Mouse (Mus musculus) stomach, postnatal 0 days (tissue): ENCODE results near the gene Itga6. TPM values are rescaled to one million over a fixed set of nuclear protein-coding genes. Genes with fewer than 3 reads are reported as not detected.

Experiments used
- ATAC-seq: fragments of 200-750 bp; cut with Nextera tagmentation; 2 replicates; pipeline ENCODE4 v1.8.0; 2017; ENCODE audit not compliant: low FRiP score, low TSS enrichment
- DNase-seq: peaks from one replicate; pipeline ENCODE4 v3.0.0-alpha.2; 2016; ENCODE audit warnings: low spot score
- H3K27ac ChIP-seq: fragments of 300-500 bp; sonication (generic); replicated peaks from 2 replicates; pipeline ENCODE4 v1.5.1; 2014; ENCODE audit warnings: mild to moderate bottlenecking, control low read depth
- H3K27me3 ChIP-seq: fragments of 300-500 bp; sonication (generic); 2 replicates; pipeline ENCODE4 v1.6.1; 2014; ENCODE audit warnings: low read length; ENCODE audit not compliant: control insufficient read depth, insufficient read depth
- H3K36me3 ChIP-seq: fragments of 300-500 bp; sonication (generic); 2 replicates; pipeline ENCODE4 v1.6.1; 2014; ENCODE audit warnings: low read length, mixed read lengths; ENCODE audit not compliant: control insufficient read depth, insufficient read depth
- H3K4me1 ChIP-seq: fragments of 300-500 bp; sonication (generic); replicated peaks from 2 replicates; pipeline ENCODE4 v1.6.1; 2014; ENCODE audit warnings: antibody characterized with exemption; ENCODE audit not compliant: control insufficient read depth, insufficient read depth
- H3K4me2 ChIP-seq: fragments of 300-500 bp; sonication (generic); replicated peaks from 2 replicates; pipeline ENCODE4 v1.6.1; 2014; ENCODE audit warnings: low read depth, mild to moderate bottlenecking, control low read depth, moderate library complexity
- H3K4me3 ChIP-seq: fragments of 300-500 bp; sonication (generic); 2 replicates; pipeline ENCODE4 v1.5.1; 2014; ENCODE audit warnings: low read depth, low read length, control low read depth
- H3K9ac ChIP-seq: fragments of 300-500 bp; sonication (generic); 2 replicates; pipeline ENCODE4 v1.6.1; 2014; ENCODE audit warnings: mild to moderate bottlenecking, low read length, control low read depth, mixed read lengths
- H3K9me3 ChIP-seq: fragments of 300-500 bp; sonication (generic); 2 replicates; pipeline ENCODE4 v1.6.1; 2016; ENCODE audit warnings: low read length; ENCODE audit not compliant: control insufficient read depth
- CTCF ChIP-seq: IDR thresholded peaks from 2 replicates; pipeline ENCODE4 v1.5.1; 2016; ENCODE audit warnings: antibody characterized with exemption, low read depth, mild to moderate bottlenecking, moderate library complexity
- EP300 ChIP-seq: optimal IDR thresholded peaks from 2 replicates; pipeline ENCODE3; 2016; ENCODE audit warnings: antibody characterized with exemption
- WGBS: fragments of 180-500 bp; shearing (Covaris S2); extraction: QIAGEN DNeasy Blood & Tissue Kit; methylation state at CpG from one replicate; pipeline ENCODE4 v1.1.7; 2014; 5-methylcytosine and 5-hydroxymethylcytosine counted together
- polyA plus RNA-seq: library from polyadenylated mRNA; unstranded; fragments of >200 nt; fragmentation: Nextera tagmentation; extraction: Ambion mirVana; gene quantifications from 2 replicates; pipeline ENCODE4 v1.2.1, GENCODE M21; 2015

The Itga6 gene
- polyA plus RNA-seq, 1 experiment from 2014 or later = 51.9 TPM

- Histone ChIP-seq H3K36me3 (no peaks in the 10 kb centered on the region), H3K4me2 (no peak overlapping the region), H3K9me3 (no peaks in the 10 kb centered on the region), H3K27me3 (no peaks in the 10 kb centered on the region), H3K4me1 (no peaks in the 10 kb centered on the region), H3K27ac (no peak overlapping the region), H3K9ac (no peak overlapping the region), H3K4me3 (no peak overlapping the region)
- TF ChIP-seq EP300 (no peak), CTCF (no peak)
- 48% methylated on average over 13 of the region's 13 CpGs for whole genome bisulfite sequencing
- ATAC-seq = no peak
- no peak for DNase-seq
Measured at GRCm38 (mm10) chr2:71824146-71824545, 78.7 kb downstream of the Itga6 start.

- Histone ChIP-seq H3K4me1 (no peaks in the 10 kb centered on the region), H3K9ac (no peak overlapping the region), H3K27ac (no peak overlapping the region), H3K27me3 (no peaks in the 10 kb centered on the region), H3K9me3 (no peaks in the 10 kb centered on the region), H3K36me3 (no peaks in the 10 kb centered on the region), H3K4me2 (no peak overlapping the region), H3K4me3 (no peak overlapping the region)
- TF ChIP-seq EP300 = no peak
- TF ChIP-seq CTCF = no peak
- 77% methylated on average over 13 of the region's 13 CpGs for WGBS
- no peak for ATAC-seq
- no peak for DNase-seq
Measured at GRCm38 (mm10) chr2:71827711-71828110, 82.3 kb downstream of the Itga6 start.

GRCm38 (mm10) chr2:71828928-71829327 is 83.5 kb downstream of the Itga6 start:
- Histone ChIP-seq H3K4me3 (no peak overlapping the region), H3K36me3 (no peaks in the 10 kb centered on the region), H3K9me3 (no peaks in the 10 kb centered on the region), H3K27me3 (no peaks in the 10 kb centered on the region), H3K27ac (no peak overlapping the region), H3K4me2 (no peak overlapping the region), H3K4me1 (no peaks in the 10 kb centered on the region), H3K9ac (no peak overlapping the region)
- no peak for ATAC-seq
- TF ChIP-seq CTCF (no peak), EP300 (no peak)
- WGBS = 64% methylated on average over 11 of the region's 11 CpGs
- DNase-seq = no peak

- DNase-seq (no peak), ATAC-seq (no peak)
- Histone ChIP-seq H3K9me3 (no peaks in the 10 kb centered on the region), H3K4me1 (no peaks in the 10 kb centered on the region), H3K4me2 (no peak overlapping the region), H3K27ac (no peak overlapping the region), H3K9ac (no peak overlapping the region), H3K4me3 (no peak overlapping the region), H3K36me3 (no peaks in the 10 kb centered on the region), H3K27me3 (no peaks in the 10 kb centered on the region)
- 71% methylated on average over 6 of the region's 6 CpGs for WGBS
- no peak for TF ChIP-seq EP300
- TF ChIP-seq CTCF = no peak
Measured at GRCm38 (mm10) chr2:71833626-71834025, 88.2 kb downstream of the Itga6 start.

- Histone ChIP-seq H3K9me3 (no peaks in the 10 kb centered on the region), H3K27ac (no peak overlapping the region), H3K9ac (no peak overlapping the region), H3K36me3 (no peaks in the 10 kb centered on the region; the same call in 1 of the 2 replicates), H3K4me1 (no peaks in the 10 kb centered on the region), H3K4me2 (no peak overlapping the region), H3K27me3 (no peaks in the 10 kb centered on the region), H3K4me3 (no peak overlapping the region)
- TF ChIP-seq EP300 (no peak), CTCF (no peak)
- ATAC-seq (no peak), DNase-seq (no peak)
- 73% methylated on average over 7 of the region's 7 CpGs for WGBS
Measured at GRCm38 (mm10) chr2:71834371-71834770, 89.0 kb downstream of the Itga6 start.

- H3K4me3 ChIP-seq = no peak overlapping the region
- no peak overlapping the region for H3K27ac ChIP-seq
- 86% methylated on average over 8 of the region's 8 CpGs for WGBS
- DNase-seq (no peak), ATAC-seq (no peak)
- TF ChIP-seq EP300 (no peak), CTCF (no peak)
- no peak overlapping the region for H3K4me2 ChIP-seq
- no peaks in the 10 kb centered on the region for H3K4me1 ChIP-seq
- no peaks in the 10 kb centered on the region for H3K27me3 ChIP-seq
- H3K36me3 ChIP-seq = no peaks in the 10 kb centered on the region; the same call in 1 of the 2 replicates
- no peak overlapping the region for H3K9ac ChIP-seq
- no peaks in the 10 kb centered on the region for H3K9me3 ChIP-seq
Measured at GRCm38 (mm10) chr2:71835556-71835955, 90.1 kb downstream of the Itga6 start.
